Mouse (Mus musculus): ENCODE data around the gene Myof. TPM values are rescaled to one million over a fixed set of nuclear protein-coding genes. Genes with fewer than 3 reads are reported as not detected.

Myof gene
- total RNA-seq (2014; rRNA removed): 4.8 and 5.1 TPM in 2 replicates
- 1.4 and 1.5 TPM in 2 replicates for polyA plus RNA-seq (2015; fragmentation: Nextera tagmentation; extraction: Ambion mirVana)

DNA sequence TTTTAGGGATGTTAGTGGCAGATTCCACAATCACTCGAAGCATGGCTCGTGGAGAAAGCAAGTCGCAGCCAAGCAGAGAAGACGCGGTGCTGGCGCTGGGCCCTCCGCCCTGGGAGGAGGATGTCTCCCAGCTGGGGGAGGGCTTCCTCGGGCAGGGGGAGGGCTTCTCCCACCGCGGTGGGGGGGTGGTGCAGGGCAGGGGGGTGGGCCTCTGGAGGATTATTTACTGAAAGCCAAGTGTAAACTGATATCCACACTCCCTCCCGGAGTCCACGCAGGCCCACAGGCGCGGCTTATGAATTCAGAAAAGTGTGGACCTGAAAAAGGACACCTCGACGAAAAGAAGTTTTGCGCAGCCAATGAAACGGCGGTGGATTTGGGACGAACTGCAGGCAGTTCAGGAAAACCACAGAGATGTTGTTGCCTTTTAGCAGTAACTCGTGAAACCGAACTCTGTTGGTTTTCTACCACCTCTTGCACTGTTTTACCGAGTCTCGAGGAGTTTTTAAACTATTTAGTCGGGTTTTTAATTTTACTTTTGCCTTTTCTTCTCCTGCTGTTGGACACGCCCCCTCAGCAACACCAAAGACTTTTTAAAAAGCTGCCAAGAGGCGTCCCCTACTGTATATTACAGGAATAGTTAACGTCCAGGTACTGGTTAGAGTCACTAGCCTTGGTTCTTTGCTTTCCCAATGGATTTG, at the start of gene Myof:
Myof (minus strand) TSS at position 297 of the 701 bp plus-strand sequence.
- H3K27me3 ChIP-seq (ENCODE audit: insufficient read depth, low read length): peaks cover 4% of the 10 kb centered on the region
- ATAC-seq (peak; percentile 38; the same call in 1 of the 2 replicates), DNase-seq (peak; percentile 55)
- H3K9me3 ChIP-seq (ENCODE audit: low read length): no peaks in the 10 kb centered on the region
- TF ChIP-seq CTCF (IDR thresholded peaks at IDR 0.05; ENCODE audit: low read depth): peak; percentile 56
- peak within 1 kb of the TSS; percentile 32 for H3K4me3 ChIP-seq (ENCODE audit: low read depth, low read length)
- H3K27ac ChIP-seq (ENCODE audit: low read depth, low read length): no peak within 1 kb of the TSS
- peak within 1 kb of the TSS; percentile 15 for H3K9ac ChIP-seq
- under 1% methylated on average over 28 of the region's 28 CpGs for WGBS
- no peaks in the 10 kb centered on the region for H3K36me3 ChIP-seq (ENCODE audit: insufficient read depth)
- H3K4me2 ChIP-seq (ENCODE audit: low read depth): peak within 1 kb of the TSS; percentile 62
- no peaks in the 10 kb centered on the region for H3K4me1 ChIP-seq (ENCODE audit: insufficient read depth)

DNA sequence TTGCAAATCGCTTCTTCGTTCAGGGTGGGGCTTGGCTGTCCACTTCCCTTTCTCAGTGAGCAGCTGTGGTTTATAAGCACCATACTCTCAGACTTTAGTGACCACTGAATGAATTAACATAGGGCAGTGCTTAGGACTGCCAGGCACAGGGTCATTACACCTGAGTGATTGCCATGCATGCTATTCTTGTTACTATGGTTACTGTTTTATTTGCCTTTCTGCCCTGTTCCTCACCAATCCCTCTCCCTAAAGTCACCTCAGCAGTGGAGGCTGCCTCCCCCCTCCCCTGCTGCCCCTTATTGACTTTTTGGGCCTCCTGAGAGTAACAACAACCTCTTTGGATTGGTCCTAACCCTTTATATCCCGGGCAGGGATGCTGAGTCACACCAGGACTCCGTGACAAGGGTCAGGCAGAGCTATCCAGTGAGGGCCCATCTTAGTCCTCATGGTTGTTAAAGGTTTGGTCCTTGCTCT, 48.2 kb upstream of the Myof start:
- H3K4me3 ChIP-seq (ENCODE audit: low read depth, low read length): no peak overlapping the region
- no peaks in the 10 kb centered on the region for H3K9me3 ChIP-seq (ENCODE audit: low read length)
- 64% methylated on average over 4 of the region's 4 CpGs for WGBS
- H3K4me2 ChIP-seq (ENCODE audit: low read depth): no peak overlapping the region
- H3K27me3 ChIP-seq (ENCODE audit: insufficient read depth, low read length): peaks cover 13% of the 10 kb centered on the region
- no peak for TF ChIP-seq CTCF (IDR thresholded peaks at IDR 0.05; ENCODE audit: low read depth)
- no peak overlapping the region for H3K27ac ChIP-seq (ENCODE audit: low read depth, low read length)
- ATAC-seq (no peak), DNase-seq (no peak)
- H3K9ac ChIP-seq: no peak overlapping the region
- no peaks in the 10 kb centered on the region for H3K36me3 ChIP-seq (ENCODE audit: insufficient read depth)
- H3K4me1 ChIP-seq (ENCODE audit: insufficient read depth): no peaks in the 10 kb centered on the region

DNA sequence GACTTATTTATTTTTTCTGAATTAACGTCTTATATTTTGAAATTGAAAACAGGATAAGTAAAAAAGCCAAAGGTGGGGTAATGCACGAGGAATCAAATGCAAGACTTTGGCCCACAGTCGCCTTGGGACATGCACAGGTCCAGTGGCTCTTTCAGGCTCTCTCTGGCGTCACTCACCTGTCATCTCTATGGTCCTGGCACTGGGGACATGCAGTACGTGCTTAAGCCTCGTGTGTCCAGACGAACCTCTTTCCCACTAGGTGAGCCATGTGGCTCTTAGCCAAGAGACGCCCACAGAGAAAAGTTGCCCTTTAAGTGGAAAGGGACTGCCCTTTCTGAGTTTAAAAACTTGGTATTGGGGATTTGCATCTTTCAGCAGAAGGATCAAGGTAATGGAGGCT, 46.0 kb upstream of the Myof start:
- WGBS: 82% methylated on average over 8 of the region's 8 CpGs
- Histone ChIP-seq H3K9me3 (ENCODE audit: low read length) (no peaks in the 10 kb centered on the region), H3K4me3 (ENCODE audit: low read depth, low read length) (no peak overlapping the region), H3K27me3 (ENCODE audit: insufficient read depth, low read length) (no peaks in the 10 kb centered on the region), H3K4me1 (ENCODE audit: insufficient read depth) (no peaks in the 10 kb centered on the region), H3K27ac (ENCODE audit: low read depth, low read length) (no peak overlapping the region), H3K36me3 (ENCODE audit: insufficient read depth) (no peaks in the 10 kb centered on the region), H3K9ac (no peak overlapping the region), H3K4me2 (ENCODE audit: low read depth) (no peak overlapping the region)
- ATAC-seq (no peak), DNase-seq (no peak)
- TF ChIP-seq CTCF (IDR thresholded peaks at IDR 0.05; ENCODE audit: low read depth): no peak

DNA sequence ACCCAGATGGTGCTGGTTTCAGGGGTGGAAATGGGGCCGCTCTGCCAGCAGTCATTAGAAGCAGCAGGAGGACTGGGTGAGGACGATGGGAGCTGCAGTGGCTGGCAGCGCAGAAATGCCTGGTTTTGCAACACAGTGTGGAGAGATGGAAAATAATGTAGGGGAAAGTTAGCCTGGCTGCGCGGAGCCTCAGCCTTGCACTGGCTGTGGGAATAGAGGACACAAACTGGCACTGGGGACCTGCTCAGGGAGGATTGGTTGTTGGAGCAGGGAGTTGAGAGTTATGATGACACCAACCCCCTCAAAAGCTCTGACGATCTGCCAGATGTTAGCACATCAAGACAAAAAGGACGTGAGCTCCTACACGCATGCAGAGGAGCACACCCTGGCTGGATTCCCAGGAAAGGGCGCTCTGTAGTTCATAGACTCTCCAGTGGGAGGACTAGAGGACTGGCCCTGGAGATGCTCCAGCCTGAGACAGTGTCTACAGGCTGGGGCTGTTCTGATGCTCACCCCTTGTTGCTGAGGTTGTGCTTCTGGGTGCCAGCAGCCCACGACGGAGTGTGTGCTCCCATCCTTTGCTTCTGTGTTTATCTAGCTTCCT, 43.7 kb upstream of the Myof start:
- Histone ChIP-seq H3K27ac (ENCODE audit: low read depth, low read length) (no peak overlapping the region), H3K4me3 (ENCODE audit: low read depth, low read length) (no peak overlapping the region), H3K9ac (no peak overlapping the region), H3K27me3 (ENCODE audit: insufficient read depth, low read length) (no peaks in the 10 kb centered on the region), H3K36me3 (ENCODE audit: insufficient read depth) (no peaks in the 10 kb centered on the region), H3K4me2 (ENCODE audit: low read depth) (no peak overlapping the region), H3K4me1 (ENCODE audit: insufficient read depth) (no peaks in the 10 kb centered on the region), H3K9me3 (ENCODE audit: low read length) (no peaks in the 10 kb centered on the region)
- DNase-seq (peak; percentile 66), ATAC-seq (peak; percentile 94)
- TF ChIP-seq CTCF (IDR thresholded peaks at IDR 0.05; ENCODE audit: low read depth): peak; percentile 68
- WGBS: 46% methylated on average over 11 of the region's 11 CpGs

DNA sequence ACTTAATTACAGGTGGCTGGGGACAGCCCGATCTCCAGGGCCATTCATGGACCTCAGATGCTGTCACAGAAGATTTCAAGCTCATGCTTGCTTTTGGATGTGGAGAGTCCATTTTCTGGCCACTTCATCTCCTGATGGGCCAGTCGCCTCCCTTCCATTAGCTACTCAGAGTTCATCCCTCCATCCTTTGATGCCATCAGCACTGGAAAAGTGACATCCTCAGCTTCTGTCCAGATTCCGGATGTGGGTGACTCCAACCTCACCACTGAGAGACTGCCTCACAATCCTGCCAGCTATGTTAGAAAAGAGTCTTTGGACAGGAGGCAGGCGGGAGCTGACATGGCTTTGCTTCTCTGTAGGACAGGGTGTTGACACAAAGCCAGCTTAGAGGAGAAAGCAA, 42.5 kb upstream of the Myof start:
- Histone ChIP-seq H3K27ac (ENCODE audit: low read depth, low read length) (no peak overlapping the region), H3K4me1 (ENCODE audit: insufficient read depth) (no peaks in the 10 kb centered on the region), H3K9ac (no peak overlapping the region), H3K4me3 (ENCODE audit: low read depth, low read length) (no peak overlapping the region), H3K9me3 (ENCODE audit: low read length) (no peaks in the 10 kb centered on the region), H3K27me3 (ENCODE audit: insufficient read depth, low read length) (no peaks in the 10 kb centered on the region), H3K36me3 (ENCODE audit: insufficient read depth) (no peaks in the 10 kb centered on the region), H3K4me2 (ENCODE audit: low read depth) (no peak overlapping the region)
- WGBS: 91% methylated on average over 4 of the region's 4 CpGs
- no peak for TF ChIP-seq CTCF (IDR thresholded peaks at IDR 0.05; ENCODE audit: low read depth)
- ATAC-seq: no peak
- no peak for DNase-seq

DNA sequence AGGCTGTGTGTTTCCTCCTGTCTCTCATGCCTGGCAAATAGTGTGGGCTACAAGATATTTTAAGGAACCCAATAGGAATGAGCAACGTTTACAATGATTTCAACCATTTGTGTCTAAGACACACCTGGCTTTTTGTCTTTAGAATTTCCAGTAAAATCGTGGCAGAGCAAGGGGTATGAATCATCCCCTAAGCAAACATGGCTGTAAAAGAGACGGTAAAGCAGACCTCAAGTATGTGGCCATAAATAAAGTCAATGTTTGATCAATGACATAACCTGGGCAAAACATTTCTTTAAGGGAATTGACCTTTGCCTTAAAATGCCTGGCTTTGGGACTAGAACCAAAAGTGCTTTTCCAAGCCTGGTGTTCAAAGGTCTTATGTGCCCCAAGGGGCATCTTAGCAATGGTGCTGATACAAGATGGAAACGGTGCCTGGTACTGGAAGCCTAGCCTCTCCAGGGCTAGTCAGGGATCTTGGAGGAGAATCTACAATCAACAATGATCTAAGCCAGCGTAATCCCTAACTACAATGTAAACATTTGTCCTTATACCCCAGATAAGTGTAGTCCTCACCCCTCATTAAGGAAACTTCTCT, 39.7 kb upstream of the Myof start:
- Histone ChIP-seq H3K9ac (no peak overlapping the region), H3K4me1 (ENCODE audit: insufficient read depth) (no peaks in the 10 kb centered on the region), H3K9me3 (ENCODE audit: low read length) (no peaks in the 10 kb centered on the region), H3K4me2 (ENCODE audit: low read depth) (no peak overlapping the region), H3K4me3 (ENCODE audit: low read depth, low read length) (no peak overlapping the region), H3K27me3 (ENCODE audit: insufficient read depth, low read length) (no peaks in the 10 kb centered on the region), H3K27ac (ENCODE audit: low read depth, low read length) (no peak overlapping the region), H3K36me3 (ENCODE audit: insufficient read depth) (no peaks in the 10 kb centered on the region)
- no peak for TF ChIP-seq CTCF (IDR thresholded peaks at IDR 0.05; ENCODE audit: low read depth)
- DNase-seq (no peak), ATAC-seq (no peak)
- 77% methylated on average over 5 of the region's 5 CpGs for WGBS

DNA sequence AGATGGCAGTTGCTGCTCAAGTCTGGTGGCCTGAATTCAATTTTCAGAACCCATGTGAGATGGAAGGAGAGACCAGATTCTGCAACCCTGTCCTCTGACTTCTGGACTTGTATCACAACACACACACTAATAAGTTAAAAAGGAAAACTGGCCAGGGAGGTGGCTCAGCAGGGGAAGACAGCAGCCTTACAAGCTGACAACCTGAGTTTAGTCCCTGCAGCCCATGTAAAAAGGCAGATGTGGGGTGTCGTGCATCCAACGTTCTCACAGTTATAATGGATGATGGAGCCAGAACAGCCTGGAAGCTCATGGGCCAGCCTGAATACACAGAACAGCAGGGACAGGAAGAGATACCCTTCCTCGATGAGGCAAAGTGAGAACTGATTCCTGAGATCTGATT, 38.0 kb upstream of the Myof start:
- H3K4me1 ChIP-seq (ENCODE audit: insufficient read depth): no peaks in the 10 kb centered on the region
- ATAC-seq: no peak
- no peak overlapping the region for H3K4me2 ChIP-seq (ENCODE audit: low read depth)
- H3K4me3 ChIP-seq (ENCODE audit: low read depth, low read length): no peak overlapping the region
- no peaks in the 10 kb centered on the region for H3K9me3 ChIP-seq (ENCODE audit: low read length)
- WGBS: 78% methylated on average over 3 of the region's 3 CpGs
- H3K9ac ChIP-seq: no peak overlapping the region
- no peaks in the 10 kb centered on the region for H3K36me3 ChIP-seq (ENCODE audit: insufficient read depth)
- DNase-seq: no peak
- no peaks in the 10 kb centered on the region for H3K27me3 ChIP-seq (ENCODE audit: insufficient read depth, low read length)
- TF ChIP-seq CTCF (IDR thresholded peaks at IDR 0.05; ENCODE audit: low read depth): no peak
- H3K27ac ChIP-seq (ENCODE audit: low read depth, low read length): no peak overlapping the region

Measured in forebrain, postnatal 0 days (tissue).